Mouse (Mus musculus) stomach, embryonic 16.5 days (tissue): ENCODE data around the gene Cd164l2. TPM values are rescaled to one million over a fixed set of nuclear protein-coding genes. Genes with fewer than 3 reads are reported as not detected.
A peak's percentile ranks its signal among the peaks of the same experiment; 100 is the strongest.

Experiments used
- ATAC-seq: fragments of 200-750 bp; cut with Nextera tagmentation; 2 replicates; pipeline ENCODE4 v1.8.0; 2017; ENCODE audit warnings: moderate number of reproducible peaks, moderate TSS enrichment; ENCODE audit not compliant: insufficient read depth, low FRiP score
- H3K27ac ChIP-seq: fragments of 300-500 bp; sonication (generic); 2 replicates; pipeline ENCODE4 v1.5.1; 2014; ENCODE audit warnings: low read length
- H3K27me3 ChIP-seq: fragments of 300-500 bp; sonication (generic); 2 replicates; pipeline ENCODE4 v1.6.1; 2014; ENCODE audit warnings: low read length, control low read depth, mixed read lengths; ENCODE audit not compliant: control insufficient read depth, insufficient read depth
- H3K36me3 ChIP-seq: fragments of 300-500 bp; sonication (generic); 2 replicates; pipeline ENCODE4 v1.6.1; 2014; ENCODE audit warnings: low read length; ENCODE audit not compliant: control insufficient read depth, insufficient read depth
- H3K4me1 ChIP-seq: fragments of 300-500 bp; sonication (generic); 2 replicates; pipeline ENCODE4 v1.6.1; 2014; ENCODE audit warnings: low read length, control low read depth, mixed read lengths; ENCODE audit not compliant: control insufficient read depth, insufficient read depth
- H3K4me2 ChIP-seq: fragments of 300-500 bp; sonication (generic); 2 replicates; pipeline ENCODE4 v1.6.1; 2014; ENCODE audit warnings: low read depth, low read length, mixed read lengths
- H3K4me3 ChIP-seq: fragments of 300-500 bp; sonication (generic); replicated peaks from 2 replicates; pipeline ENCODE4 v1.5.1; 2014; ENCODE audit warnings: mild to moderate bottlenecking, low read length
- H3K9ac ChIP-seq: fragments of 300-500 bp; sonication (generic); 2 replicates; pipeline ENCODE4 v1.6.1; 2014; ENCODE audit warnings: low read length
- H3K9me3 ChIP-seq: fragments of 300-500 bp; sonication (generic); replicated peaks from 2 replicates; pipeline ENCODE4 v1.6.1; 2016; ENCODE audit warnings: low read length, control low read depth; ENCODE audit not compliant: control insufficient read depth
- WGBS: fragments of 180-500 bp; shearing (Covaris S2); extraction: QIAGEN DNeasy Blood & Tissue Kit; methylation state at CpG from one replicate; pipeline ENCODE4 v1.1.7; 2014; 5-methylcytosine and 5-hydroxymethylcytosine counted together
- polyA plus RNA-seq: library from polyadenylated mRNA; unstranded; fragments of >200 nt; fragmentation: Nextera tagmentation; extraction: Ambion mirVana; gene quantifications from 2 replicates; pipeline ENCODE4 v1.2.1, GENCODE M21; 2015

Gene Cd164l2
- polyA plus RNA-seq, 1 experiment from 2014 or later: 9.2 TPM

DNA sequence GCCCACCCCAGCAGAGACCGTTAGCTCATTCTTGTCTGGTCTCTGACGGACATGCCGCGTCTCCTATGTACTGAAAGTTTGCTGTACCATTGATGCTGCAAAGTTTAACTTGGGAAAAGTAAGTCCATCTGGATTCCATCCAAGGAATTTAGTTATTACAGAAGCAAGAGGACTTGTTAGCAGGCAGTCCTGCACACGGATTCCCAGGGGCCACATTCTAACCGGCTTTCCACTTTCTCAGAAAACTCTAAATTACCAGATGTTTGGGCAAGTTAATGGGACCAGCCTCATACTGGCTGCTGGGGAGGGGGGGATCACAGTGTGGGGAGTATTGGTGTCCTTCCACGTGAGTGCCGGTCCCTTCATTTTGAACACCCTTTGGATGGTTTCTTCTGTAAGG is 26.0 kb upstream of the Cd164l2 start:
- peaks cover 27% of the 10 kb centered on the region for H3K36me3 ChIP-seq
- no peak for ATAC-seq
- H3K9me3 ChIP-seq: no peaks in the 10 kb centered on the region
- peak overlapping the region; percentile 34; the same call in 1 of the 2 replicates for H3K9ac ChIP-seq
- peaks cover 29% of the 10 kb centered on the region for H3K4me1 ChIP-seq
- no peaks in the 10 kb centered on the region for H3K27me3 ChIP-seq
- H3K4me3 ChIP-seq: no peak overlapping the region
- H3K4me2 ChIP-seq: peak overlapping the region; percentile 23
- peak overlapping the region; percentile 98 for H3K27ac ChIP-seq
- WGBS: 48% methylated on average over 8 of the region's 8 CpGs

DNA sequence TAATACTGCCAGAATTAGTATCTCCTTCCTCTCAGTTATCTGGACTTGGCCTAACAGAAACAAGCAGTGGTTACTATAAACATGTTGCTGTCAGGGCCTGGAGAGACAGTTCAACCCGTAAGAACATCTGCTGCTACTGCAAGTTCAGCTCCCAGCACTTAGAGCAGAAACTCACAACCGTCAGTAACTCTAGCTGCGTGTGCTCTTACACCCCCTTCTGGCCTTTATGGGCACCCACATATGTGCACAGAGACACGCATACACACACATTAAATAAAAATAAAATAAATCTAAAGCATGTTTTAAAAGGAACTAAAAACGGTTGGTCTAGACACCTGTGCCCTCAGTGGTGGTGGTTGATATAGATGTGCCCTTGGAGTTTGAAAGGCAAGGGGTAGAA is 25.1 kb upstream of the Cd164l2 start:
- Histone ChIP-seq H3K4me1 (peaks cover 29% of the 10 kb centered on the region), H3K27ac (no peak overlapping the region), H3K9ac (no peak overlapping the region), H3K4me2 (no peak overlapping the region), H3K9me3 (no peaks in the 10 kb centered on the region), H3K36me3 (peaks cover 27% of the 10 kb centered on the region), H3K27me3 (no peaks in the 10 kb centered on the region), H3K4me3 (no peak overlapping the region)
- 92% methylated on average over 5 of the region's 5 CpGs for WGBS
- ATAC-seq: no peak

DNA sequence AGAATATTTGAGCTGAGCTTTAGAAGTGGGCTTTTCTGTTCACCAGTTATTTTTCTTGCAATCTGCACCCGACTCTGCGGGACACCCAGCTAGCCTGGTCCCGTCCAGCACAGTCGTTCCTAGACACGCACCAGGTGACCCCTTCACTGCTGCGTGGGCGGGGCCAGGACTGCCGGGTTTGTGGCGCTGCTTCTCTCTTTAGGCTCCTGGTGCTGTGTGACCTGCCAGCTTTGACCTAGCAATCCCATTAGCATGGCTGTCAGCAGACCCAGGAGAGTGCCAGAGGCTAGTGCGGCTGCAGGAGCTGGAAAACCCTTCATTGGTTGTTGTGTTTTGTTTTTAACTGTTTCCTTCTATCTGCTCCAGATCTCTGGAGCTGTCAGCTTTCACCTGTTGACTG is 22.5 kb upstream of the Cd164l2 start:
- Histone ChIP-seq H3K27me3 (no peaks in the 10 kb centered on the region), H3K9ac (no peak overlapping the region), H3K4me1 (peaks cover 18% of the 10 kb centered on the region), H3K4me2 (no peak overlapping the region), H3K9me3 (no peaks in the 10 kb centered on the region), H3K4me3 (no peak overlapping the region), H3K36me3 (peaks cover 28% of the 10 kb centered on the region), H3K27ac (no peak overlapping the region)
- no peak for ATAC-seq
- WGBS: 64% methylated on average over 10 of the region's 10 CpGs

DNA sequence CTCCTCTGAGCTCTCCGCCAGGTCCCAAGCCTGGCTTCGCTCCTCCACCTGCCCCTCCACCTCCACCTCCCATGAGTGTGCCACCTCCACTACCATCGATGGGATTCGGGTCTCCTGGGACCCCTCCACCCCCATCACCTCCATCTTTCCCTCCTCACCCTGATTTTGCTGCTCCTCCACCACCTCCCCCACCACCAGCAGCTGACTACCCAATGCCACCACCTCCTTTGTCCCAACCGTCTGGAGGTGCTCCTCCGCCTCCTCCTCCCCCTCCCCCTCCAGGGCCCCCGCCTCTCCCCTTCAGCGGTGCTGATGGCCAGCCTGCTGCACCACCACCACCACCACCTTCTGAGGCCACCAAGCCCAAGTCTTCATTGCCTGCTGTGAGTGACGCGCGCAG is 17.4 kb upstream of the Cd164l2 start:
- Histone ChIP-seq H3K36me3 (peaks cover 24% of the 10 kb centered on the region), H3K9ac (no peak overlapping the region), H3K4me2 (no peak overlapping the region), H3K4me1 (peaks cover 27% of the 10 kb centered on the region), H3K4me3 (no peak overlapping the region), H3K27ac (0 out of 2 replicates have a peak overlapping the region, but pooled peaks have one; percentile 29), H3K27me3 (no peaks in the 10 kb centered on the region), H3K9me3 (no peaks in the 10 kb centered on the region)
- WGBS: 78% methylated on average over 11 of the region's 11 CpGs
- ATAC-seq: no peak

DNA sequence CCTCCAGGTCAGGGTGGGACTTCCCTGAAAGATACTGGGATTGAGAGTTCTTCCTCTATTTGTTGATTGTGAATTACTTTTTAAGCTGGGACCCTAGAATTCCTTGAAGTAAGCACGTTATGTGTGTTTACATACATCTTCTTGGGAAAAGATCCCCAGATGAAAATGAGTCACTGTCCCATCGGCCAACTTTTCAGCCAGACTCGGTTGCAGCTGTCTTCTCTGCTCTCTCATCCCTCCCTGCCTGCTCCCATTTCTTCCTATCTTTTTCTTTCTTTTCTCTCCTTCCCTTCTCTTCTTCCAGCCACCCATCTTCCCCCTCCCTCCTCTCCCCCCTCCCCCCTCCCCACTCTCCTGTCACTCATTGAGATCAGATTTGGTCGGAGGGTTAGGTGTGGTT is 16.9 kb upstream of the Cd164l2 start:
- WGBS: 61% methylated on average over 4 of the region's 4 CpGs
- Histone ChIP-seq H3K9me3 (no peaks in the 10 kb centered on the region), H3K4me3 (no peak overlapping the region), H3K36me3 (peaks cover 20% of the 10 kb centered on the region), H3K4me2 (no peak overlapping the region), H3K9ac (no peak overlapping the region), H3K27ac (0 out of 2 replicates have a peak overlapping the region, but pooled peaks have one; percentile 29), H3K4me1 (peaks cover 33% of the 10 kb centered on the region), H3K27me3 (no peaks in the 10 kb centered on the region)
- ATAC-seq: no peak

DNA sequence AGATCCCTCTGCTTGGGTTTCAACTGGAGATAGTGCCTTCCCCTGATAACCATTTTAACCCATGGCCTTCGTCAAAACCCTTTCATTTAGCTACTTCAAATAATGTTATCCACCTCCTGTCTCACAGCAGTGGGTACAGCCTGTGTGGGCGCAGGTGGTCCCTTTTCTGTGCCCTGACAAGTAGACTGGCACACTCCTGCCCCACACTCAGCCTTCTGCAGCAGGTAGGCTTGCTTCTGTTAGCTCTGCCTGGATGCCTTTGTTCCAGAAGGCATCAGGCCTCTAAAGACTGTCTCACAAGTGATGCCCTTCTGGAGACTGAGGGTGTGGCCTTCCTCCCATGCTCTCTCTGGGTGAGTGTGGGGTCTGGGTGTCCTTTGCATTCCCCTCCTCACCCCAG is 15.8 kb upstream of the Cd164l2 start:
- Histone ChIP-seq H3K9ac (no peak overlapping the region), H3K27ac (no peak overlapping the region), H3K4me2 (no peak overlapping the region), H3K4me1 (peaks cover 43% of the 10 kb centered on the region), H3K4me3 (no peak overlapping the region), H3K36me3 (peaks cover 14% of the 10 kb centered on the region), H3K27me3 (no peaks in the 10 kb centered on the region), H3K9me3 (no peaks in the 10 kb centered on the region)
- 87% methylated on average over 2 of the region's 2 CpGs for WGBS
- ATAC-seq: no peak

DNA sequence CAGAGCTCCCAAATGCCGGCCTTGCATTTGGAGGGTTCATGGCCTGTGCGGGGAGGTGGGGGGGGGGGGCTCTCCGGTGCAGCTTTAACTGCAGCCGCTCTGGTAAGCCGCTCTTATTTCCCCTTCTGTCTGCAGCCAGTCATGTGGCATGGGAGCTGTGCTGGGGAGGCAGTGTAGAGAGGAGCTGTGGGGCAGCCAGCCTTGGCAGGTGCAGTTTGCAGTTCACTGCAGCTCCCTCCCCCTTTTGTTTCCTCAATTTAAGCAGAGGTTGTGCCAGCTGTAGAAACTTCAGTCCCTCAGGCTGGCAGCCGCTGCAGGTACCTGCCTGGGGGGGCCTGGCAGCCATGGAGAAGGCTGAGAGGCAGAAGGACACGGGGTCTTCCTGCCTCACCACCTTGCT is 15.1 kb upstream of the Cd164l2 start:
- 52% methylated on average over 7 of the region's 7 CpGs for WGBS
- ATAC-seq: no peak

DNA sequence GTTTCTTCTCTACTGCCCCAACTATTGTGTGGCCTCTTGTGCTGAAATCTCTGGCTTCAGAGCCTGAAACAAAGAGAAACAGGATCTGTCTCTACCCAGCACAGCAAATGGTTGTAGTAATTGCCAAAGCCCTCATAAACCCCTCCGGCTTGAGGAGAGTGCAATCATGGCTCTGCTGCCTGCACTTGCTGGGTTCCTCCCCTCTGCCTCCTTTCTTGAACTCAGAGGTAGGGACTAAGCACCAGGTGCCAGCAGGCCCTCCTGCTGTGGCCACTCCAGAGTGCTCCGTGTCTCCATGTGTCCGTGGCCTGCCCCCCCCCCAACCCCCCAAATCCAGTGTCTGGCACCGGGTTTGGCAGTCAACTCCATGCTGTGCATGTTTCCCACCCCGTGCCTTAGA is 14.6 kb upstream of the Cd164l2 start:
- H3K9ac ChIP-seq: 0 out of 2 replicates have a peak overlapping the region, but pooled peaks have one; percentile 9
- no peak for ATAC-seq
- H3K27ac ChIP-seq: peak overlapping the region; percentile 75
- H3K27me3 ChIP-seq: no peaks in the 10 kb centered on the region
- peaks cover 46% of the 10 kb centered on the region for H3K4me1 ChIP-seq
- no peak overlapping the region for H3K4me2 ChIP-seq
- no peak overlapping the region for H3K4me3 ChIP-seq
- H3K36me3 ChIP-seq: peaks cover 14% of the 10 kb centered on the region
- 26% methylated on average over 5 of the region's 5 CpGs for WGBS
- no peaks in the 10 kb centered on the region for H3K9me3 ChIP-seq

More for the DNA sequence above, 15.1 kb upstream of the Cd164l2 start:
- H3K36me3 ChIP-seq: peaks cover 14% of the 10 kb centered on the region
- H3K9me3 ChIP-seq: no peaks in the 10 kb centered on the region
- no peak overlapping the region for H3K4me3 ChIP-seq
- H3K9ac ChIP-seq: no peak overlapping the region
- H3K27me3 ChIP-seq: no peaks in the 10 kb centered on the region
- H3K4me2 ChIP-seq: no peak overlapping the region
- H3K4me1 ChIP-seq: peaks cover 46% of the 10 kb centered on the region
- peak overlapping the region; percentile 75 for H3K27ac ChIP-seq

DNA sequence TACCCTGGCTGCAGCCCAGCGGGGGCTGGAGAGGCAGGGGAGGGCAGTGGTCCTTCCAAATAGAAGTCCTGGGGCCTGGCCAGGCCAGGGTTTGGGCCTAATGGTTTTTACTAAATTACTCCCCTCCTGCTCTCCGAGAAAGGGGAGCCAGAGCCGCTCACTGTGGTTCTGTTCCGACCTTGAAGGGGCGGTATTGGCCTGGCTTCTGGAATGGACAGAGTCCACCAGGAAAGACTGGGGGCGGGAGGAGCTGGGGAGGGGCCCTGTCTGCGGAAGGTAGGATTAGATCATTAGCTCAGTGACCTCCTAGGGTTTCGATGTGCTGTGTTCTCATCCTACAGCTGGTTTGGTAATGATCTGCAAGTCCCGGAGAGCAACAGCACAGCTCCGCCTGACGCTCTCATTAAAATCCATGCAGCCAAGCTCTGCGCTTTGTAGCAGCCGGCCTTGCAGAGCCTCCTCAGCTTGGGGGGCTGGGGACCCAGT is 14.1 kb upstream of the Cd164l2 start:
- peak; percentile 27; the same call in 1 of the 2 replicates for ATAC-seq
- Histone ChIP-seq H3K4me1 (peaks cover 46% of the 10 kb centered on the region), H3K9me3 (no peaks in the 10 kb centered on the region), H3K27me3 (no peaks in the 10 kb centered on the region), H3K27ac (peak overlapping the region; percentile 75), H3K4me3 (no peak overlapping the region), H3K9ac (0 out of 2 replicates have a peak overlapping the region, but pooled peaks have one; percentile 9), H3K4me2 (no peak overlapping the region), H3K36me3 (peaks cover 14% of the 10 kb centered on the region)
- WGBS: 29% methylated on average over 13 of the region's 13 CpGs
